Mouse (Mus musculus) urinary bladder, adult 2 months (tissue): ENCODE results near the gene Tcirg1. TPM values are rescaled to one million over a fixed set of nuclear protein-coding genes. Genes with fewer than 3 reads are reported as not detected.
A peak's percentile ranks its signal among the peaks of the same experiment; 100 is the strongest.

Source experiments
- DNase-seq: peaks from one replicate; pipeline ENCODE4 v3.0.0; 2022; ENCODE audit warnings: low spot score
- polyA plus RNA-seq: library from polyadenylated mRNA; depleted of rRNA; stranded (reverse); fragments of >200 nt; gene quantifications from 2 replicates; pipeline ENCODE4 v1.2.3, GENCODE M21; 2012; rRNA removed

The Tcirg1 gene
- polyA plus RNA-seq: 88.3 and 112 TPM in 2 replicates

GRCm38 (mm10) chr19:3906795-3907786 lies at the start of gene Tcirg1:
Gene Tcirg1, minus strand, starts transcription at chr19:3907133.
- DNase-seq: peak; percentile 77

DNA sequence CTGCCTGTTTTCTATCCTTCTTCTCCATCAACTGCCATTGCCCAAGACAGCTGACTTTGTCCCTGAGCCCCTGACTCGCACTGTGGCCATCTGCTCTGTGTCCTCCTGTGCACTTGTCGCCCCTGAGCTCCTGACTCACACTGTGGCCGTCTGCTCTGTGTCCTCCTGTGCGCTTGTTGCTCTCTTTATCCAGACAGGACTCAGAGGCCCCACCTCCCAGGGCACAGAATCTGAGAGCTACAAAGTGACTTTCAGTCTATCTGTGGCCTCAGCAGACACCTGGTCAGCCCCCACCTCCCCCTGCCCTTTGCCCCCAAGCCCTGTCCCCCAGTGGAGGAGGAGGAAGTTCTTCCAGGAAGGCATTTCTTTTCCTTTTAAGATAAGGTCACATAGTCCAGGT lies 48.9 kb upstream of the Tcirg1 start:
- DNase-seq: no peak

DNA sequence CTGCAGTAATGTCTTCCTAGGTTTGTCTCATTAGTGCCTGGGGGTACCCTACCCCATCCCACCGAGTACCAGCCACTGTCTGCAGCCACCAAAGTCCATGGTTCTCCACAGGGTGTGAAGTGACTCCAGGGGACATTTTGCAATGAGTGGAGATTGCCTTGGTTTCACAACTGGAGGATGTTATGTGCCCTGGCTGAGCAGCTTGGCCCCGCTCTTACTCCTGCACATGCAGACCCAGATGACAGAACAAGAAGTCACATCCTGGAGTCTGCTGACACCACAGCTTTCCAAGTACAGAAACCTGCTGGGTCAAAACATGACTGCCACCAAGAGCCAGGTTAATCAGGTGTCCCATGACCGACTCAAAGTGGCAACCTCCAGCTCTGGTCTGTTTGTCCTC lies 48.1 kb upstream of the Tcirg1 start:
- no peak for DNase-seq

- no peak for DNase-seq
These were observed 45.2 kb upstream of the Tcirg1 start for GRCm38 (mm10) chr19:3952099-3952498.

- DNase-seq: no peak
These were observed 44.5 kb upstream of the Tcirg1 start for GRCm38 (mm10) chr19:3951461-3951860.

DNA sequence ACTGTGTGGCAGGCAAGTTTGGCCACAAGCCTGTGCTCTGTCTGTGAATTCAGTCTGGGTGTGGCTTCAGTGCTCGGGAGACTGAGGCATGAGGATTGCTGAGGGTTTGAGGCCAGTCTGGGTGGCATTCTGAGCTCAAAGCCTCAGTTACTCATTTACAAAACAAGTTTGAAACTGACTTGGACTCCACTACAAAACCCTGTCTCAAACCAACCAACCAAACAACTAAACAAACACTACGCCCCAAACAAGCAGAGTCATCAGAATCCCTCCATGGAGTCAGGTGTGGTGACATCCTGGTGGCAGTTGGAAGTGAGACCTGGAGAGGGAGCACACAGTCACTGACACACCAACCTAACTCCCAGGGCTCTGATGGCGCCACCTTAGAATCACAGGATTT lies 43.4 kb upstream of the Tcirg1 start:
- DNase-seq: no peak

- DNase-seq: no peak
These were observed 41.6 kb upstream of the Tcirg1 start for GRCm38 (mm10) chr19:3948546-3948945.

- DNase-seq: no peak
These were observed 40.9 kb upstream of the Tcirg1 start for GRCm38 (mm10) chr19:3947813-3948212.

- DNase-seq: no peak
These were observed 39.8 kb upstream of the Tcirg1 start for GRCm38 (mm10) chr19:3946715-3947114.

DNA sequence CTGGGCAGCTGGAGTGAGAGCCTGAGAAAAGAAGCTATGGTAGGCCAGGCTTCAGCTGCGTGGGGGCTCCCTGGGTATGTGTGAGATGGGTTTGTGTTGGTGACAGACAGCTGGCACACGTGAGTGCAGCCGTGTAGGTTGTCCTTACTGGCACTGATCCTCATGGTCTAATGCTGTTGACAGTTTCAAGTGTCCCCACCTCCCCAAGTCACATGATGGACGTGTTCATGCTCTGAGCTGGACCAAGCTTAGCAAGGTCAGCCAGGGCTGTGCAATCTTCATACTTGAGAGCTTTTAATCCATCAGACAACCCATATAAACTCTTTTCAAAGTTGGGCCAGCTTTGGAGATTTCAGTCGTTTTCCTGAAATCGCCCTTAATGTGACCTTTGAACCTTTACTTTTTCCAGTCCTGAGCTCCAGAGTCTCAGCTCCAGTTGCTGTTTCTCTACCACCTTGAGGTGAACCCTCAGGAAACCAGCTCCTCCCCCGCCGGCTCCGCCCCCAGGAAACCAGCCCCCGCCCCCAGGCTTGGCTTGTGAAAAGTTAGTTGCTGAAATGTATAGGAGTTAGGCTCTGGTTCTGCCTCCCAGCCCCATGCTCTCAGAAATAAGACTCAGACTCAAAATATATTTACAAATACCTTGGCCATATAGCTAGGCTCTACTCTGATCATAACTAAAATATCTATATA lies 39.1 kb upstream of the Tcirg1 start:
- DNase-seq: no peak

GRCm38 (mm10) chr19:3942986-3943735 lies 36.2 kb upstream of the Tcirg1 start:
- no peak for DNase-seq

- no peak for DNase-seq
These were observed 35.4 kb upstream of the Tcirg1 start for GRCm38 (mm10) chr19:3942315-3942714.

GRCm38 (mm10) chr19:3935896-3936850 lies 29.2 kb upstream of the Tcirg1 start:
- no peak for DNase-seq

GRCm38 (mm10) chr19:3935032-3935895 lies 28.3 kb upstream of the Tcirg1 start, which contains the start of gene Unc93b1:
Gene Unc93b1, plus strand, starts transcription at chr19:3935186.
- DNase-seq: no peak

- no peak for DNase-seq
These were observed 24.8 kb upstream of the Tcirg1 start for GRCm38 (mm10) chr19:3931716-3932115.

DNA sequence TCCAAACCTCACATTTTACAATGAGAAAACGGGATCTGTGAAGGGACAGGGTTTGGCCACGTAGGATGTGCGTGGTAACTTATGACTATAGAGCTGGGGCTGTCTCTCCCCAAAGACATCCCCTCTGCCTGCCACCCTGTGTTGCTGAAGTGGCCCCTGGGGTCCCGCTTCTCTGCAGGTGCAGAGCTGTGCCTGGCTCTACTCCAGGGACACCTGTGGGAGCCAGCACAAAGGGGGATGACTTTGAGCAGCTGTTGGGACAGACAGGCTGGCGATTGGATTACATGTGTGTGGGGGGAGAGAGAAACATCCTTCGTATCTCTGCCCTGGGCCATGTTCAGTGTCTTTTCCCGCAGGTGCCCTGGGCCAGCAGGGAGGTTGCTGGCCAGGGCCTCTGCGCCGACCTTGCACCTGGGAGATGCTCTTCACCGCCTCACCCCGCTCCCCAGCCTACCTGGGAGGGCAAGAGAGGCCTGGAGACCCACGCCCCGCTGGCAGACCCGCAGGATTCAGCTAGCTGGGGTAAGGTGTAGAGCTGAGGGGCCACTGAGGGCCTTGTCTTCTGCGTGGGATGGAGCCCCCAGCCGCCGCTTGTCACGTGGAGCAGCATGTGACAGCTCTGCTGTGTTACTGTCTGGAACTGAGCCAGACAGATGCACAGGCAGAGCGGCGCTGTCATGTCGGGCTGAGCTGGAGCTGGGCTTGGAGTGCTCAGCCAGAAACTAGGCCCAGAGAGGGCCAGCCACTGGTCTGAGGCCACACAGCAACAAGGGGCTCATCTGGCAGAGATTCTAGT lies 23.5 kb upstream of the Tcirg1 start:
- DNase-seq: no peak

- peak; percentile 64 for DNase-seq
These were observed 22.4 kb upstream of the Tcirg1 start, which contains the start of gene Aldh3b1 for GRCm38 (mm10) chr19:3929211-3929941. Gene Aldh3b1, minus strand, starts transcription at chr19:3929808.

GRCm38 (mm10) chr19:3928779-3929178 lies 21.8 kb upstream of the Tcirg1 start:
- DNase-seq: no peak
